Mouse (Mus musculus) neural tube, embryonic 11.5 days (tissue): ENCODE data around the gene Golga2. TPM values are rescaled to one million over a fixed set of nuclear protein-coding genes. Genes with fewer than 3 reads are reported as not detected.

Source experiments
- ATAC-seq: fragments of 200-750 bp; cut with Nextera tagmentation; 2 replicates; pipeline ENCODE4 v1.8.0; 2017; ENCODE audit warnings: moderate number of reproducible peaks, mild to moderate bottlenecking, moderate TSS enrichment, moderate library complexity; ENCODE audit not compliant: insufficient read depth, low FRiP score, low TSS enrichment
- DNase-seq: peaks from one replicate; pipeline ENCODE4 v3.0.0-alpha.2; 2015; ENCODE audit warnings: low spot score
- H3K27ac ChIP-seq: fragments of 300-500 bp; sonication (generic); 2 replicates; pipeline ENCODE4 v1.5.1; 2014; ENCODE audit warnings: low read depth, mild to moderate bottlenecking, low read length
- H3K27me3 ChIP-seq: fragments of 300-500 bp; sonication (generic); 2 replicates; pipeline ENCODE4 v1.6.1; 2014; ENCODE audit warnings: mild to moderate bottlenecking, low read length, mixed read lengths; ENCODE audit not compliant: control insufficient read depth, insufficient read depth
- H3K36me3 ChIP-seq: fragments of 300-500 bp; sonication (generic); 2 replicates; pipeline ENCODE4 v1.6.1; 2014; ENCODE audit warnings: mild to moderate bottlenecking, low read length, moderate library complexity, mixed read lengths; ENCODE audit not compliant: control insufficient read depth, insufficient read depth
- H3K4me1 ChIP-seq: fragments of 300-500 bp; sonication (generic); 2 replicates; pipeline ENCODE4 v1.6.1; 2014; ENCODE audit warnings: low read length, mixed read lengths; ENCODE audit not compliant: control insufficient read depth, insufficient read depth
- H3K4me2 ChIP-seq: fragments of 300-500 bp; sonication (generic); 2 replicates; pipeline ENCODE4 v1.6.1; 2014; ENCODE audit warnings: low read depth, mild to moderate bottlenecking, moderate library complexity
- H3K4me3 ChIP-seq: fragments of 300-500 bp; sonication (generic); 2 replicates; pipeline ENCODE4 v1.5.1; 2014; ENCODE audit warnings: low read depth, low read length
- H3K9ac ChIP-seq: fragments of 300-500 bp; sonication (generic); 2 replicates; pipeline ENCODE4 v1.6.1; 2014; ENCODE audit warnings: mild to moderate bottlenecking, low read length
- H3K9me3 ChIP-seq: fragments of 300-500 bp; sonication (generic); 2 replicates; pipeline ENCODE4 v1.6.1; 2016; ENCODE audit warnings: low read length; ENCODE audit not compliant: control insufficient read depth
- WGBS: fragments of 180-500 bp; shearing (Covaris S2); extraction: QIAGEN DNeasy Blood & Tissue Kit; methylation state at CpG from one replicate; pipeline ENCODE4 v1.1.7; 2014; 5-methylcytosine and 5-hydroxymethylcytosine counted together
- polyA plus RNA-seq: library from polyadenylated mRNA; unstranded; fragments of >200 nt; fragmentation: Nextera tagmentation; extraction: Ambion mirVana; gene quantifications from 2 replicates; pipeline ENCODE4 v1.2.1, GENCODE M21; 2014

Gene Golga2
- polyA plus RNA-seq, 1 experiment from 2014 or later, result 22.1 TPM

- Histone ChIP-seq H3K4me2 (peak overlapping the region; percentile 100), H3K9ac (peak overlapping the region; percentile 76), H3K9me3 (no peaks in the 10 kb centered on the region), H3K27me3 (0 out of 2 replicates have a peak, but pooled peaks cover 2% of the 10 kb centered on the region), H3K4me1 (peaks cover 9% of the 10 kb centered on the region), H3K36me3 (peaks cover 9% of the 10 kb centered on the region), H3K4me3 (peak overlapping the region; percentile 61), H3K27ac (no peak overlapping the region)
- DNase-seq (no peak), ATAC-seq (no peak)
- WGBS, result 9% methylated on average over 29 of the region's 42 CpGs
These were observed 24.5 kb downstream of the Golga2 start for GRCm38 (mm10) chr2:32311443-32312317.

DNA sequence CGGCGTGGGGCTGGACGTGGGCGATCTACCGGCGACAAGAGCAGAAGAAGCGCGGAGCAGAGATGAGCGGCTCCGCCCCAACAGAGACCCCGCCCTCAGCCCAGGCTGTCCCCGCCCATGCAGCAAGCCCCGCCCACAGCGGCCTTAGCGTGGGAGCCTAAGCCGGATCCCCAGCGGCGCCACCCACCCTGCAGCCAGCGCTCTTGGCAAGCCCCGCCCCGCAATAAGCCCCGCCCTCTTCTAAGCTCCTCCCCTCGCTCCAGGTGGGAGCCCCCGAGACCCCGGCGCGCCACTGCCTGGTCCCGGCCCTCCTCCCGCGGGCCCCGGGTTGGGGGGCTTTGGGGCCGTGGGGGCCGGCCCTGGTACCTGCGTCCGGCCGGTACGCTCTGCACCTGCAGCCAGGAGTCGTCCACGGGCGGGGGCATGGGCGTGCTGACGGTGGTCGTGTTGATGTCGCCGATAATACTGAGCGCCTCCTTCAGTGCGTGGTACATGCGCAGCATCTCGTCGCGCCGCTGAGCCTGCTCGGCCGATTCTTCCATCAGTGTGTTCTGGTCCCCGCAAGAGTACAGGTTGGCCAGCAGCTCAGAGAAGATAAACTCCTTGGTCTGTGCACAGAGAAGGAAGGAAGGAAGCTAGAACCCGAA, 25.3 kb downstream of the Golga2 start:
- Histone ChIP-seq H3K27me3 (0 out of 2 replicates have a peak, but pooled peaks cover 2% of the 10 kb centered on the region), H3K27ac (no peak overlapping the region), H3K4me1 (peaks cover 13% of the 10 kb centered on the region), H3K9ac (peak overlapping the region; percentile 76), H3K4me3 (peak overlapping the region; percentile 61), H3K9me3 (no peaks in the 10 kb centered on the region), H3K36me3 (peaks cover 7% of the 10 kb centered on the region), H3K4me2 (peak overlapping the region; percentile 100)
- WGBS, result 1% methylated on average over 38 of the region's 56 CpGs
- peak; percentile 92 for DNase-seq
- ATAC-seq, result peak; percentile 85

DNA sequence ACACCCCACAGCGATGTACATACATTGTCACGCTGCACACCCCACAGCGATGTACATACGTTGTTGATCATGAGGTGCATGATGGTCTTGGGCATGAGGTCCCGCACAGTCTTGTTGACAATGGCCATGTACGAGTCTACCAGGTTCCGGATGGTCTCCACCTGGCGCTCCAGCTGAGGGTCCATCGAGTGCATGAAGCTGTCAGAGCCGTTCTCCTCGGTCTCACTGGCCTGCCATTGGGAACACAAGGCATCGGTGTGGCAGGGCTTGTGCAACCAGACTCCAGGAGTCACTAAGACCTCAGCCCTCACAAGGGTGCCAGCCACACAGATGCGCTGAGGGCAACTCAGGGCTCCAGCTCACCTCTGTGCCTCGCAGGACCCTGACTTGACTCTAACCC, 27.6 kb downstream of the Golga2 start:
- no peaks in the 10 kb centered on the region for H3K9me3 ChIP-seq
- no peak overlapping the region for H3K4me3 ChIP-seq
- H3K4me1 ChIP-seq, result peaks cover 18% of the 10 kb centered on the region
- 0 out of 2 replicates have a peak, but pooled peaks cover under 1% of the 10 kb centered on the region for H3K36me3 ChIP-seq
- H3K9ac ChIP-seq, result no peak overlapping the region
- WGBS, result 92% methylated on average over 14 of the region's 14 CpGs
- H3K27ac ChIP-seq, result no peak overlapping the region
- H3K4me2 ChIP-seq, result no peak overlapping the region
- DNase-seq (no peak), ATAC-seq (no peak)
- no peaks in the 10 kb centered on the region for H3K27me3 ChIP-seq

DNA sequence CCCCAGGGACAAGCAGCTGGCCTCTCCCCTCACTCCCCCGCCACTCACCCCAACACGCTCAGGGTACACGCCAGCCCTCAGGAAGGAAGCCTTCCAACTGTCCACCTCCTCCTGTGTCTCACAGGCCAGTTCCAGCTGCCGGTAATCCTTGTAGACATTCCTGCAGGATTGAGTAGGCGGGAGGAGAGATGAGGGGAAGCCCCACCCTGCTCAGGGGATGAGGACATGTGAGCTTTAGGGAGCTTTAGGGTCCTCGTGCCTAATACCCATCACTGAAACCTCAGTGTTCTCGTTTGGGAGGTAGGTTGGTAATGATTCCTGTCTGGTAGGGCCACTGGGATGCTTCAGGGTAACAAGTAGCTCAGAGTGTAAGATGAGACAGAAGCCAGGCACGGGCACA, 28.6 kb downstream of the Golga2 start:
- H3K9me3 ChIP-seq, result no peaks in the 10 kb centered on the region
- 21% methylated on average over 8 of the region's 8 CpGs for WGBS
- H3K27me3 ChIP-seq, result no peaks in the 10 kb centered on the region
- no peak overlapping the region for H3K4me2 ChIP-seq
- no peak overlapping the region for H3K4me3 ChIP-seq
- H3K36me3 ChIP-seq, result no peaks in the 10 kb centered on the region
- H3K4me1 ChIP-seq, result peaks cover 21% of the 10 kb centered on the region
- H3K9ac ChIP-seq, result 0 out of 2 replicates have a peak overlapping the region, but pooled peaks have one; percentile 11
- ATAC-seq (no peak), DNase-seq (no peak)
- H3K27ac ChIP-seq, result no peak overlapping the region; the same call in 1 of the 2 replicates

GRCm38 (mm10) chr2:32316887-32317656, 29.9 kb downstream of the Golga2 start:
- no peaks in the 10 kb centered on the region for H3K27me3 ChIP-seq
- 67% methylated on average over 20 of the region's 20 CpGs for WGBS
- H3K4me1 ChIP-seq, result peaks cover 14% of the 10 kb centered on the region
- no peak overlapping the region for H3K4me2 ChIP-seq
- H3K9ac ChIP-seq, result 0 out of 2 replicates have a peak overlapping the region, but pooled peaks have one; percentile 4
- H3K36me3 ChIP-seq, result no peaks in the 10 kb centered on the region
- no peaks in the 10 kb centered on the region for H3K9me3 ChIP-seq
- DNase-seq (peak; percentile 62), ATAC-seq (no peak)
- H3K27ac ChIP-seq, result peak overlapping the region; percentile 79
- no peak overlapping the region for H3K4me3 ChIP-seq

DNA sequence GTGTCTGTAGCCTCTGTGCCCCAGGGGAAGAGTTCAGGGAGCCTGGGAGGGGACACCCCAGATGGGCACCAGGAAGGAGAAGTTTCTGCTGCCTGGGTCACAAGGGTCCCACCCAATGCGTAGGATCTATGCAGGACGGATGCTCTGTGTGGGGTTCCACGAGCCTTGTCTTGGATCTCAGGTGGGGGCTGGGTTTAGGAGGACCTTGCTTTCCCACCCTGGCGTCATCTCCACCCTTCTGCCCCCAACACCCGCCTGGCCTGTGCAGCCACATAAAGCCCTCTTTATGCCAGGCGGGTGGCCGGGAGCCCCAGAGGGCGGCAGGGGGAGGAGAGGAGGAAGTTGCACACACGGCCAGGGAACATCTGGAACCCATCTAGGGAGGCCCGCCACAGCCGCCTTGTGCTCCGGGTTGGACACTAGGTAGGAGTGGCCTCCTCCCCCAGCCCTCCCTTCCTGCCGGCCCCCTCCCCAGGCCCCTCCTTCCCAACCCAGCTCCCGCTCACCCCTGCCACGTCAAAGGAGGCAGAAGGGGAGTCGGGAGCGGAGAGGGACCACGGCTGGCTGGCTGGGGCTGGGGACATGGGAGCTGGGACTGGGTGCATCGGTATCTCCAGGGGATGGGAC, 30.7 kb downstream of the Golga2 start:
- 7% methylated on average over 19 of the region's 19 CpGs for WGBS

DNA sequence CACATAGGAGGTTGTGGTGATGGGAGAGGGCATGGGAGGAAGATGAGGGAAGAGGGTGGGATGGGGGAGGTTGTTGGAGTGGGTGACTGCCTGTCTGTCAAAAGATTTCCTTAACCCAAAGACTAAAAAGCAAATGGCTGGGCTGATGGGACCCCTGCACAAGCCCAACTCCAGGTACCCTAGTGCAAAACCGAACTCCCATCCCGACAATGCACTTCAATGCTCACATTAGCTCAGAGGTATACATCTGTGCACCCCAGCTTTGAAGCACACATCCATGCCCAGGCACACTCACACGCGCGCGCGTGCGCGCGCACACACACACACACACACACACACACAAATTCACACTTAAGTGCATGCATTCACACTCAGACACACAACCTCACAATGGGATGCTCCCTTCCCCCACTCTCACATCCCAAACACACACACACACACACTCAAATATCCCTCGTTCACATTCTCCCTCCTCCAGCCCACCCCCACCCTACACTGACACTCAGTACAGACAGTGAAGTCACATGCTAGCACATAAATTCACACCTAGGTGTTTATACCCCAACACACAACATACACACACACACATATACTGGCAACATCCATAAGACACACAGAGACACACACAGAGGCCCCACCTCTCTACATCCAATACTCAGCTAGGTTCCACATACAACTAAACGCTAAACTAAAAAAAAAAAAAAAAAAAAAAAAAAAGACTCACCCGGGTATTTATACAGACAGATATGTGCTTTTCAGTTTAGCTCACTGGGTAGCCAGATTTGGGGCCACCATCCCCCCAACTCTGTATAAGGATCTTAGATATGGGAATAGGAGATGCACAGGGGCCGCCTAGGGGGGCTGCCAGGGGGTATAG, 31.8 kb downstream of the Golga2 start:
- Histone ChIP-seq H3K4me3 (peak overlapping the region; percentile 29), H3K9me3 (no peaks in the 10 kb centered on the region), H3K4me1 (peaks cover 13% of the 10 kb centered on the region), H3K27ac (peak overlapping the region; percentile 71), H3K9ac (peak overlapping the region; percentile 46), H3K36me3 (no peaks in the 10 kb centered on the region), H3K27me3 (no peaks in the 10 kb centered on the region), H3K4me2 (peak overlapping the region; percentile 43)
- DNase-seq, result no peak
- no peak for ATAC-seq
- 70% methylated on average over 14 of the region's 14 CpGs for WGBS

More for the DNA sequence above, 30.7 kb downstream of the Golga2 start:
- H3K4me3 ChIP-seq, result peak overlapping the region; percentile 29
- peak overlapping the region; percentile 79 for H3K27ac ChIP-seq
- H3K27me3 ChIP-seq, result no peaks in the 10 kb centered on the region
- H3K9ac ChIP-seq, result peak overlapping the region; percentile 46
- ATAC-seq, result peak; percentile 39; the same call in 1 of the 2 replicates
- peak overlapping the region; percentile 43 for H3K4me2 ChIP-seq
- H3K9me3 ChIP-seq, result no peaks in the 10 kb centered on the region
- peak; percentile 84 for DNase-seq
- peaks cover 13% of the 10 kb centered on the region for H3K4me1 ChIP-seq
- no peaks in the 10 kb centered on the region for H3K36me3 ChIP-seq
